Mouse (Mus musculus) G1E (cell line): Measurements from ENCODE around the gene Tmtc1.

ENCODE experiments used
- CTCF ChIP-seq: IDR thresholded peaks from 2 replicates; pipeline ENCODE4 v1.5.1; 2012; ENCODE audit warnings: low read depth, low read length, inconsistent platforms, mixed read lengths
- TAL1 ChIP-seq: conservative IDR thresholded peaks from 2 replicates; pipeline ENCODE4 v1.6.1; 2012; ENCODE audit warnings: low read depth, low read length, inconsistent platforms, mixed read lengths

DNA sequence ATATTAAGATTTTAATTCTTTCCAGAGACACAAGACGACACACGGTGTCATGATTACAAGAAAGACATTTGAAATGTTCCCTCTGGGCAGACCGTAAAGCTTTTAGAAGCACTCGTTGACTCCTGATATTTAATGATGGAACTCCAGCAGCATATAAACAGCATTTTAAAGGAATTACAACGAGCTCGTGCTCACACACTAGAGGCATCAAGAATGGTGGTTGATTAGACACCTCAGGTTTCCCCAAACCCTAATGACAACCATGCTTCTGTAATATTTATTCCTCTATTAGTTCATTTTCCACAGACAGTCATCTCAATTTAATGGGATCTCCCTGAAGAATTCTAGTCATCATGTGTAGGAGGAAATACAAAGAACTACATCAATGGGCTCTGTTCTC is 164.9 kb downstream of the Tmtc1 start:
- no peak for TF ChIP-seq TAL1
- no peak for TF ChIP-seq CTCF
